Mouse (Mus musculus): Measurements from ENCODE around the gene Inpp5a. TPM values are rescaled to one million over a fixed set of nuclear protein-coding genes. Genes with fewer than 3 reads are reported as not detected.
A peak's percentile ranks its signal among the peaks of the same experiment; 100 is the strongest.

The Inpp5a gene
- polyA plus RNA-seq, 1 experiment from 2014 or later = 35.5 TPM

- Histone ChIP-seq H3K9ac (no peak overlapping the region), H3K9me3 (no peaks in the 10 kb centered on the region), H3K4me3 (replicated peaks) (no peak overlapping the region), H3K4me1 (replicated peaks) (peaks cover 7% of the 10 kb centered on the region; the same call in 1 of the 2 replicates), H3K27ac (peak overlapping the region; percentile 32; the same call in 1 of the 2 replicates), H3K4me2 (replicated peaks) (no peak overlapping the region), H3K36me3 (no peaks in the 10 kb centered on the region), H3K27me3 (replicated peaks) (no peaks in the 10 kb centered on the region)
- peak; percentile 85 for ATAC-seq
- WGBS = 47% methylated on average over 2 of the region's 2 CpGs
Measured at GRCm38 (mm10) chr7:139379745-139380144, 9.2 kb upstream of the Inpp5a start.

GRCm38 (mm10) chr7:139380225-139380624 lies 8.7 kb upstream of the Inpp5a start:
- no peak for ATAC-seq
- H3K4me3 ChIP-seq (replicated peaks) = no peak overlapping the region
- H3K4me2 ChIP-seq (replicated peaks) = no peak overlapping the region
- H3K9ac ChIP-seq = no peak overlapping the region
- 69% methylated on average over 4 of the region's 4 CpGs for WGBS
- H3K27me3 ChIP-seq (replicated peaks) = no peaks in the 10 kb centered on the region
- no peak overlapping the region for H3K27ac ChIP-seq
- no peaks in the 10 kb centered on the region for H3K36me3 ChIP-seq
- H3K4me1 ChIP-seq (replicated peaks) = peaks cover 7% of the 10 kb centered on the region; the same call in 1 of the 2 replicates
- H3K9me3 ChIP-seq = no peaks in the 10 kb centered on the region

GRCm38 (mm10) chr7:139381877-139382276 lies 7.0 kb upstream of the Inpp5a start:
- H3K27ac ChIP-seq = no peak overlapping the region
- no peak for ATAC-seq
- no peaks in the 10 kb centered on the region for H3K36me3 ChIP-seq
- no peak overlapping the region for H3K4me3 ChIP-seq (replicated peaks)
- H3K9ac ChIP-seq = no peak overlapping the region
- H3K9me3 ChIP-seq = no peaks in the 10 kb centered on the region
- peaks cover 7% of the 10 kb centered on the region; the same call in 1 of the 2 replicates for H3K4me1 ChIP-seq (replicated peaks)
- WGBS = 74% methylated on average over 2 of the region's 2 CpGs
- H3K4me2 ChIP-seq (replicated peaks) = no peak overlapping the region
- H3K27me3 ChIP-seq (replicated peaks) = no peaks in the 10 kb centered on the region

- H3K9ac ChIP-seq = no peak overlapping the region
- H3K4me2 ChIP-seq (replicated peaks) = no peak overlapping the region
- H3K9me3 ChIP-seq = no peaks in the 10 kb centered on the region
- H3K4me3 ChIP-seq (replicated peaks) = no peak overlapping the region
- 71% methylated on average over 2 of the region's 2 CpGs for WGBS
- no peaks in the 10 kb centered on the region for H3K27me3 ChIP-seq (replicated peaks)
- no peak for ATAC-seq
- no peaks in the 10 kb centered on the region for H3K36me3 ChIP-seq
- H3K4me1 ChIP-seq (replicated peaks) = peaks cover 9% of the 10 kb centered on the region; the same call in 1 of the 2 replicates
- no peak overlapping the region for H3K27ac ChIP-seq
Measured at GRCm38 (mm10) chr7:139382796-139383195, 6.1 kb upstream of the Inpp5a start.

- no peak for ATAC-seq
- H3K27me3 ChIP-seq (replicated peaks) = no peaks in the 10 kb centered on the region
- H3K27ac ChIP-seq = no peak overlapping the region
- no peaks in the 10 kb centered on the region for H3K36me3 ChIP-seq
- H3K4me2 ChIP-seq (replicated peaks) = no peak overlapping the region
- WGBS = 81% methylated on average over 1 of the region's 1 CpGs
- no peaks in the 10 kb centered on the region for H3K9me3 ChIP-seq
- no peak overlapping the region for H3K9ac ChIP-seq
- H3K4me1 ChIP-seq (replicated peaks) = peaks cover 11% of the 10 kb centered on the region; the same call in 1 of the 2 replicates
- H3K4me3 ChIP-seq (replicated peaks) = no peak overlapping the region
Measured at GRCm38 (mm10) chr7:139384500-139384899, 4.4 kb upstream of the Inpp5a start.

- Histone ChIP-seq H3K27me3 (replicated peaks) (no peaks in the 10 kb centered on the region), H3K36me3 (no peaks in the 10 kb centered on the region), H3K27ac (no peak overlapping the region), H3K4me1 (replicated peaks) (peaks cover 12% of the 10 kb centered on the region), H3K4me2 (replicated peaks) (no peak overlapping the region), H3K9me3 (no peaks in the 10 kb centered on the region), H3K4me3 (replicated peaks) (no peak overlapping the region), H3K9ac (no peak overlapping the region)
- no peak for ATAC-seq
- 84% methylated on average over 2 of the region's 2 CpGs for WGBS
Measured at GRCm38 (mm10) chr7:139384916-139385530, 3.9 kb upstream of the Inpp5a start.

- Histone ChIP-seq H3K4me3 (replicated peaks) (no peak overlapping the region), H3K4me2 (replicated peaks) (no peak overlapping the region), H3K27ac (no peak overlapping the region), H3K27me3 (replicated peaks) (no peaks in the 10 kb centered on the region), H3K4me1 (replicated peaks) (peaks cover 23% of the 10 kb centered on the region), H3K9me3 (no peaks in the 10 kb centered on the region), H3K9ac (no peak overlapping the region), H3K36me3 (no peaks in the 10 kb centered on the region)
- no peak for ATAC-seq
- WGBS = 91% methylated on average over 9 of the region's 9 CpGs
Measured at GRCm38 (mm10) chr7:139386933-139387690, 1.8 kb upstream of the Inpp5a start.

- ATAC-seq = no peak
- Histone ChIP-seq H3K4me3 (replicated peaks) (peak overlapping the region; percentile 92), H3K27me3 (replicated peaks) (no peaks in the 10 kb centered on the region), H3K4me2 (replicated peaks) (peak overlapping the region; percentile 51), H3K9me3 (no peaks in the 10 kb centered on the region), H3K36me3 (no peaks in the 10 kb centered on the region), H3K27ac (peak overlapping the region; percentile 80), H3K9ac (peak overlapping the region; percentile 55), H3K4me1 (replicated peaks) (peaks cover 33% of the 10 kb centered on the region)
- 14% methylated on average over 16 of the region's 16 CpGs for WGBS
Measured at GRCm38 (mm10) chr7:139387921-139388669, 814 bp upstream of the Inpp5a start.

GRCm38 (mm10) chr7:139389213-139389761 lies 378 bp downstream of the Inpp5a start:
- Histone ChIP-seq H3K4me1 (replicated peaks) (peaks cover 34% of the 10 kb centered on the region), H3K27ac (peak overlapping the region; percentile 45), H3K27me3 (replicated peaks) (no peaks in the 10 kb centered on the region), H3K4me3 (replicated peaks) (peak overlapping the region; percentile 92), H3K4me2 (replicated peaks) (peak overlapping the region; percentile 65), H3K36me3 (no peaks in the 10 kb centered on the region), H3K9ac (peak overlapping the region; percentile 96), H3K9me3 (no peaks in the 10 kb centered on the region)
- WGBS = under 1% methylated on average over 48 of the region's 53 CpGs
- peak; percentile 53; the same call in 1 of the 2 replicates for ATAC-seq

GRCm38 (mm10) chr7:139390380-139390779 lies 1.5 kb downstream of the Inpp5a start:
- Histone ChIP-seq H3K27ac (0 out of 2 replicates have a peak overlapping the region, but pooled peaks have one; percentile 32), H3K4me2 (replicated peaks) (peak overlapping the region; percentile 65), H3K27me3 (replicated peaks) (no peaks in the 10 kb centered on the region), H3K4me3 (replicated peaks) (peak overlapping the region; percentile 92), H3K4me1 (replicated peaks) (peaks cover 37% of the 10 kb centered on the region), H3K9ac (peak overlapping the region; percentile 96), H3K36me3 (no peaks in the 10 kb centered on the region), H3K9me3 (no peaks in the 10 kb centered on the region)
- 70% methylated on average over 3 of the region's 3 CpGs for WGBS
- no peak for ATAC-seq

GRCm38 (mm10) chr7:139390926-139391325 lies 2.0 kb downstream of the Inpp5a start:
- H3K9ac ChIP-seq = 0 out of 2 replicates have a peak overlapping the region, but pooled peaks have one; percentile 96
- H3K36me3 ChIP-seq = no peaks in the 10 kb centered on the region
- H3K27me3 ChIP-seq (replicated peaks) = no peaks in the 10 kb centered on the region
- peaks cover 37% of the 10 kb centered on the region for H3K4me1 ChIP-seq (replicated peaks)
- no peak for ATAC-seq
- peak overlapping the region; percentile 65 for H3K4me2 ChIP-seq (replicated peaks)
- H3K27ac ChIP-seq = 0 out of 2 replicates have a peak overlapping the region, but pooled peaks have one; percentile 32
- H3K9me3 ChIP-seq = no peaks in the 10 kb centered on the region
- H3K4me3 ChIP-seq (replicated peaks) = peak overlapping the region; percentile 92; the same call in 1 of the 2 replicates
- WGBS = 72% methylated on average over 9 of the region's 9 CpGs

GRCm38 (mm10) chr7:139391691-139392090 lies 2.8 kb downstream of the Inpp5a start:
- H3K9ac ChIP-seq = no peak overlapping the region
- no peaks in the 10 kb centered on the region for H3K27me3 ChIP-seq (replicated peaks)
- H3K36me3 ChIP-seq = no peaks in the 10 kb centered on the region
- no peaks in the 10 kb centered on the region for H3K9me3 ChIP-seq
- H3K4me3 ChIP-seq (replicated peaks) = no peak overlapping the region
- no peak overlapping the region for H3K27ac ChIP-seq
- WGBS = 67% methylated on average over 5 of the region's 5 CpGs
- peaks cover 43% of the 10 kb centered on the region for H3K4me1 ChIP-seq (replicated peaks)
- ATAC-seq = no peak
- H3K4me2 ChIP-seq (replicated peaks) = peak overlapping the region; percentile 32
